Mouse (Mus musculus) bone marrow, adult 2 months (tissue): ENCODE measurements around the gene Grik1.

Experiments used
- CTCF ChIP-seq: fragments of 200-500 bp; IDR thresholded peaks from 2 replicates; pipeline ENCODE4 v1.5.1; 2011; ENCODE audit warnings: low read length, control low read depth; ENCODE audit not compliant: control insufficient read depth, insufficient read depth
- POLR2A ChIP-seq: fragments of 200-500 bp; IDR thresholded peaks from 2 replicates; pipeline ENCODE4 v1.6.1; 2011; ENCODE audit warnings: low read depth, mild to moderate bottlenecking, control low read depth, low read length, borderline replicate concordance; ENCODE audit not compliant: control insufficient read depth

- TF ChIP-seq POLR2A (no peak), CTCF (no peak)
Observed at GRCm38 (mm10) chr16:88112551-88113138, 177.4 kb downstream of the Grik1 start.
